8 mouse cellular contexts compared by ENCODE assay signal in genomic region chr4:88017452-88018350, GRCm38 (mm10). TPM values are rescaled to one million over a fixed set of nuclear protein-coding genes. Genes with fewer than 3 reads are reported as not detected.
DNase-seq lines count a peak whose midpoint lies in the region; ATAC-seq and TF ChIP-seq lines count a peak whose summit lies in the region.

No protein-coding gene starts in this region.

- intact Hi-C loops in heart, postnatal 10 days (cut with DNase I): no loop called here

- H3K4me3 ChIP-seq in heart, embryonic 15.5 days: no peak overlapping the region
- no peak overlapping the region for H3K4me3 ChIP-seq in heart, embryonic 10.5 days
- H3K4me3 ChIP-seq in neural tube, embryonic 13.5 days: peak overlapping the region; percentile 10
- H3K4me3 ChIP-seq in liver, postnatal 0 days (ENCODE audit: low read depth, low read length): no peak overlapping the region
- no peak overlapping the region for H3K4me3 ChIP-seq in liver, embryonic 12.5 days

- H3K9ac ChIP-seq in heart, embryonic 15.5 days: no peak overlapping the region
- peak overlapping the region; percentile 38; the same call in 1 of the 2 replicates for H3K9ac ChIP-seq in neural tube, embryonic 13.5 days
- no peak overlapping the region for H3K9ac ChIP-seq in liver, postnatal 0 days (replicated peaks)
- no peak overlapping the region for H3K9ac ChIP-seq in liver, embryonic 12.5 days

- TF ChIP-seq EP300 in liver, postnatal 0 days (IDR thresholded peaks at IDR 0.05; ENCODE audit: low read depth): no peak

- peak overlapping the region; percentile 31; the same call in 1 of the 2 replicates for H3K27ac ChIP-seq in heart, embryonic 15.5 days
- no peak overlapping the region for H3K27ac ChIP-seq in heart, embryonic 10.5 days
- peak overlapping the region; percentile 0; the same call in 1 of the 2 replicates for H3K27ac ChIP-seq in neural tube, embryonic 13.5 days (replicated peaks)
- no peak overlapping the region for H3K27ac ChIP-seq in liver, postnatal 0 days (ENCODE audit: low read depth)
- no peak overlapping the region for H3K27ac ChIP-seq in liver, embryonic 12.5 days

- DNase-seq in heart, embryonic 10.5 days (ENCODE audit: low spot score): no peak
- DNase-seq in heart, postnatal 10 days: peak; percentile 28 to 61
- DNase-seq in kidney, postnatal 36 days: peak; percentile 39 to 67
- DNase-seq in spleen, adult 18-20 months: no peak
- no peak for DNase-seq in liver, postnatal 0 days

- 53% methylated on average over 18 of the region's 18 CpGs for WGBS in heart, embryonic 15.5 days
- 78% methylated on average over 18 of the region's 18 CpGs for WGBS in heart, embryonic 10.5 days
- 15% methylated on average over 18 of the region's 18 CpGs for WGBS in neural tube, embryonic 13.5 days
- 79% methylated on average over 18 of the region's 18 CpGs for WGBS in liver, postnatal 0 days (ENCODE audit: insufficient replicate concordance)
- 82% methylated on average over 18 of the region's 18 CpGs for WGBS in liver, embryonic 12.5 days (ENCODE audit: insufficient replicate concordance)

- no peaks in the 10 kb centered on the region for H3K9me3 ChIP-seq in heart, embryonic 15.5 days (replicated peaks)
- no peaks in the 10 kb centered on the region for H3K9me3 ChIP-seq in heart, embryonic 10.5 days
- H3K9me3 ChIP-seq in neural tube, embryonic 13.5 days: no peaks in the 10 kb centered on the region
- H3K9me3 ChIP-seq in liver, postnatal 0 days (ENCODE audit: low read length): no peaks in the 10 kb centered on the region
- no peaks in the 10 kb centered on the region for H3K9me3 ChIP-seq in liver, embryonic 12.5 days (replicated peaks)

- H3K27me3 ChIP-seq in heart, embryonic 15.5 days: no peaks in the 10 kb centered on the region
- H3K27me3 ChIP-seq in heart, embryonic 10.5 days (ENCODE audit: insufficient read depth, poor library complexity, severe bottlenecking): no peaks in the 10 kb centered on the region
- no peaks in the 10 kb centered on the region for H3K27me3 ChIP-seq in neural tube, embryonic 13.5 days
- H3K27me3 ChIP-seq in liver, postnatal 0 days (ENCODE audit: insufficient read depth, low read length): no peaks in the 10 kb centered on the region
- H3K27me3 ChIP-seq in liver, embryonic 12.5 days (replicated peaks): no peaks in the 10 kb centered on the region

- TF ChIP-seq CTCF in liver, postnatal 0 days (IDR thresholded peaks at IDR 0.05; ENCODE audit: low read depth): no peak

- H3K36me3 ChIP-seq in heart, embryonic 15.5 days: no peaks in the 10 kb centered on the region
- H3K36me3 ChIP-seq in heart, embryonic 10.5 days: no peaks in the 10 kb centered on the region
- no peaks in the 10 kb centered on the region for H3K36me3 ChIP-seq in neural tube, embryonic 13.5 days
- no peaks in the 10 kb centered on the region for H3K36me3 ChIP-seq in liver, postnatal 0 days (replicated peaks; ENCODE audit: insufficient read depth, low read length)
- no peaks in the 10 kb centered on the region for H3K36me3 ChIP-seq in liver, embryonic 12.5 days

- no peak for ATAC-seq in heart, embryonic 15.5 days (replicated peaks; ENCODE audit: insufficient number of reproducible peaks, insufficient read depth, low FRiP score, low read depth)
- no peak for ATAC-seq in neural tube, embryonic 13.5 days (ENCODE audit: low read depth)
- no peak for ATAC-seq in liver, postnatal 0 days
- no peak for ATAC-seq in liver, embryonic 12.5 days

- H3K4me1 ChIP-seq in heart, embryonic 15.5 days (replicated peaks): peaks cover 43% of the 10 kb centered on the region
- H3K4me1 ChIP-seq in heart, embryonic 10.5 days: peaks cover 38% of the 10 kb centered on the region
- peaks cover 70% of the 10 kb centered on the region for H3K4me1 ChIP-seq in neural tube, embryonic 13.5 days (replicated peaks)
- no peaks in the 10 kb centered on the region for H3K4me1 ChIP-seq in liver, postnatal 0 days (ENCODE audit: insufficient read depth)
- H3K4me1 ChIP-seq in liver, embryonic 12.5 days: peaks cover 8% of the 10 kb centered on the region

- H3K4me2 ChIP-seq in heart, embryonic 15.5 days: peak overlapping the region; percentile 24
- peak overlapping the region; percentile 47 for H3K4me2 ChIP-seq in neural tube, embryonic 13.5 days
- no peak overlapping the region for H3K4me2 ChIP-seq in liver, postnatal 0 days (ENCODE audit: low read depth, low read length)
- H3K4me2 ChIP-seq in liver, embryonic 12.5 days: no peak overlapping the region

RNA-seq across cellular contexts. Expression of gene Mllt3, which starts 15.5 kb away (rescaled TPM):
- polyA plus RNA-seq in heart, embryonic 15.5 days (2015; fragmentation: Nextera tagmentation; extraction: Ambion mirVana): 29.2 and 30.8 TPM in 2 replicates
- polyA plus RNA-seq in heart, embryonic 10.5 days (2016; fragmentation: Nextera tagmentation; extraction: Ambion mirVana): 56.3 and 68.9 TPM in 2 replicates
- total RNA-seq in heart, postnatal 10 days (2021): 10 to 100 TPM; 10.7 to 12.3 TPM
- 73.6 and 76.0 TPM in 2 replicates for polyA plus RNA-seq in neural tube, embryonic 13.5 days (2015; fragmentation: Nextera tagmentation; extraction: Ambion mirVana)
- 28.5 and 34.8 TPM in 2 replicates for polyA plus RNA-seq in liver, postnatal 0 days (2015; fragmentation: Nextera tagmentation; extraction: Ambion mirVana)
- polyA plus RNA-seq in liver, embryonic 12.5 days (2016; fragmentation: Nextera tagmentation; extraction: Ambion mirVana): 88.6 and 92.6 TPM in 2 replicates

Comparison
In these comparisons a context has a peak if more than half of its experiments do, and no peak if none do; other contexts are left out.
1. H3K27ac ChIP-seq: peak in heart, embryonic 15.5 days (single experiment) and neural tube, embryonic 13.5 days (single experiment); none in heart, embryonic 10.5 days (single experiment), liver, postnatal 0 days (single experiment) and liver, embryonic 12.5 days (single experiment).
2. DNase-seq: peak in heart, postnatal 10 days (2 of 2) and kidney, postnatal 36 days (2 of 2); none in heart, embryonic 10.5 days (single experiment), spleen, adult 18-20 months (0 of 2) and liver, postnatal 0 days (single experiment).
3. H3K4me2 ChIP-seq: peak in heart, embryonic 15.5 days (single experiment) and neural tube, embryonic 13.5 days (single experiment); none in liver, postnatal 0 days (single experiment) and liver, embryonic 12.5 days (single experiment).